Mouse (Mus musculus): ENCODE measurements at regions not wholly inside any gene's neighbourhood (a gene's known extent, or its start where the extent isn't known, plus 50 kb on each side); places are given as distances from the start of the nearest gene placed in this dataset.

- TF ChIP-seq CTCF (IDR thresholded peaks at IDR 0.05; ENCODE audit: extremely low read depth, insufficient read length, insufficient replicate concordance, low read depth, low read length) (no peak), POLR2A (IDR thresholded peaks at IDR 0.05; ENCODE audit: low read depth, low read length) (no peak)
Observed at GRCm38 (mm10) chr19:6629911-6630612, 87.2 kb upstream of the Slc22a12 start.
